Mouse (Mus musculus): ENCODE measurements at regions not wholly inside any gene's neighbourhood (a gene's known extent, or its start where the extent isn't known, plus 50 kb on each side); places are given as distances from the start of the nearest gene placed in this dataset.

DNA sequence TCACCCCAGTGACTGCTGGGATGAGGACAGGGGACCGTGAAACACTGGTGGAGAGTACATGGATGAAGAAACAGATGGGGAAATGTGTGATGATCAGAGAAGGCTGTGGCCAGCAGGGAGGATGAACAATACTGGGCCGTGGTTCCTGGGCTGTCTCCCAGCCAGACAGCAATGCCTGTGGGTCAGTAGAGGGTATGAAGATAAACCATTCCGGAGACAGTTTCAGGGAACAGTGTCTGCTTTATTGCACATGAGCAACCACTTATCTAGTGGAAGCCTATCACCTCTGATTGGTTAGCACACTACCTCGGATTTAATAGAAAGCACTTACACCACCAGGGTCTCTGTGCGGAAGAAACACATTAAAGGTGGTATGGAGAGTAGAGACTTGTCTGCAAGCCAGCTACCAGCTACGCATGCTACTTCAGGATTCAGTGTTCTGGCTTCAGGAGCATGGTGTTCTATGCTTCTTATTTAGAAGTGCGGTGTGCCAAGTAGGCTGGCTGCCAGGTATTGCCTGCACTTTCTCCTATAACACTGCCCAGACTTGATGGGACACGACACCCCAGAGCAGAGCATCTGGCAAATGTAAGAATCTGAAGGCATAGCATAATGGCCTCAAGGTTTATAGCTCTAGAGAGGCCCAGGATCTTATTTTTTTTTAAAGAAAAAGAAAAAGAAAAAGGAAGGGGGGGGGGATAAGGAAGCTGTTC is 185.5 kb downstream of the Clic5 start:
- TF ChIP-seq POLR2A (IDR thresholded peaks at IDR 0.05; ENCODE audit: extremely low read depth, insufficient read depth, low read length) (no peak), CTCF (IDR thresholded peaks at IDR 0.05; ENCODE audit: low read depth, low read length) (no peak)

Data from liver, adult 2 months (tissue).